Mouse (Mus musculus): ENCODE results near the gene Fam110a.

GRCm38 (mm10) chr2:151930389-151931074 lies 49.5 kb downstream of the Fam110a start:
- TF ChIP-seq POLR2A (IDR thresholded peaks at IDR 0.05; ENCODE audit: low read depth, low read length) (no peak), CTCF (IDR thresholded peaks at IDR 0.05; ENCODE audit: extremely low read depth, insufficient read length, insufficient replicate concordance, low read depth, low read length) (peak; percentile 97)
